In genomic region chr16:38110001-38110400, GRCm38 (mm10) we compare ENCODE assay signal across 14 mouse cellular contexts.
"Had no signal": no experiment of that assay in that cellular context is flagged by ENCODE, and none has a peak within 500 bp of the region (broad histone marks: within the 10 kb centered on the region; RNA-seq: fewer than 3 reads in every experiment).

No protein-coding gene starts in this region.

- H3K9ac ChIP-seq: limb, embryonic 13.5 days; lung, embryonic 14.5 days; midbrain, embryonic 13.5 days; neural tube, embryonic 15.5 days had no signal

- H3K36me3 ChIP-seq: neural tube, embryonic 15.5 days had no signal

- H3K27ac ChIP-seq: layer of hippocampus, adult 2 months; limb, embryonic 13.5 days; midbrain, embryonic 13.5 days; neural tube, embryonic 15.5 days; stomach, postnatal 0 days had no signal

- ATAC-seq: midbrain, embryonic 13.5 days had no signal

- H3K4me2 ChIP-seq: limb, embryonic 13.5 days; liver, embryonic 11.5 days; lung, embryonic 14.5 days; midbrain, embryonic 13.5 days; neural tube, embryonic 15.5 days had no signal

- H3K9me3 ChIP-seq: limb, embryonic 13.5 days; midbrain, embryonic 13.5 days; neural tube, embryonic 15.5 days had no signal

- DNase-seq: kidney, adult 18-20 months; kidney, postnatal 36 days; lung, embryonic 14.5 days; lung, postnatal 10 days; lung, postnatal 4 days; right cerebral cortex, adult 18-20 months; thymus, postnatal 4 days had no signal

- H3K4me3 ChIP-seq: layer of hippocampus, adult 2 months; limb, embryonic 13.5 days; midbrain, embryonic 13.5 days; myocyte; neural tube, embryonic 15.5 days had no signal

- H3K27me3 ChIP-seq: limb, embryonic 13.5 days; midbrain, embryonic 13.5 days; neural tube, embryonic 15.5 days had no signal
